Mouse (Mus musculus) adrenal gland, postnatal 25 days (tissue): ENCODE measurements at regions not wholly inside any gene's neighbourhood (a gene's known extent, or its start where the extent isn't known, plus 50 kb on each side); places are given as distances from the start of the nearest gene placed in this dataset.
"Not testable (repeated sequence)": the region's sequence is repeated elsewhere in the genome, so short reads cannot be mapped to it uniquely, and the experiment has no call there.

ENCODE experiments used
- DNase-seq: peaks from one replicate; pipeline ENCODE4 v3.0.0; 2021; ENCODE audit warnings: mixed read lengths

DNA sequence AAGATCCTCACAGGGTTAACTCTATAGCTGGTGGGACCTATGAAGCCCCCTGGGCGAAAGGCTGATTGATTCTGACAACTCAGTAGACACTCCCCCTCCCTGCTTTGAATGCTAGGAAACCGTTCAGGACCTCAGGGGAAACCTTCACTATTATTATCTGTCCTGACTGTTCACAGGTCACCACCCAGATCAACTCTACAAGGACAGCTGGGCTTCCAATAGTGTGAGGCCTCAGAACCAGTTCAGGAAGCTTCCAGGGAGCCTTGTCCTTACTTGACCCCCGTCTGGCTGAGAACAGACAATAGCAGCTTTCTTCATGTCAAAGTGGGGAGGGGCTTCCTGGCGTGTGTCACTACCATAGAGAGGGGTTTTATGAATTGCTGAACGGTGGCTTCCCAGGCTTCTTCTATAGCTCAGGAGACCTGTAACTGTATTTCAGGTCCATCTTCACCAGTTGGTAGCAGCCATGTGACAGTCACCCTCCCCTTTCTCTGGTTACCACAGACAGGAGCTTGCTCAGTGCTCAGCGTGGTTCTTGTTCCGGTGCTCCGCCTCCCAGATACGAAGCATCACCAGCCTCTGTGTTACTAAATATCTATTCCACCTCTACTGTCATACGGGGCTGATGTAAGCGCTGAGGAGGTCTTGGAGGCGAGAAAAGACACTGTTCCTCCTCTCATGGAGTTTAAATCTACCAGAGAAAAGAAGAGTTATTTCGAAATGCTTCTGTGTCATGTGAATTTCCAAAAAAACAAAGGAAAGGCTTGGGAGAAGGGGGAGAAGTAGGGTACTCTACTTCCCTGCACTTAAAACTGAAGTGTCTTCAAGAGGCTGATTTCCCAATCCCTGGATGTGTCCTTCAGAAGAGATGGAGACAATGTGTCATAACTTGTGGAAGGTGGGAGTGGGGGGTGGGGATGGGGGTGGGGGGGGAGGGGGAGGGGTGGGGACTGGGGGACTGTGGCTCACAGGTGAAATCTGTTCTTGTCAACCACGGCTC lies 96.9 kb downstream of the Vcpkmt start:
- DNase-seq: peak; percentile 24

DNA sequence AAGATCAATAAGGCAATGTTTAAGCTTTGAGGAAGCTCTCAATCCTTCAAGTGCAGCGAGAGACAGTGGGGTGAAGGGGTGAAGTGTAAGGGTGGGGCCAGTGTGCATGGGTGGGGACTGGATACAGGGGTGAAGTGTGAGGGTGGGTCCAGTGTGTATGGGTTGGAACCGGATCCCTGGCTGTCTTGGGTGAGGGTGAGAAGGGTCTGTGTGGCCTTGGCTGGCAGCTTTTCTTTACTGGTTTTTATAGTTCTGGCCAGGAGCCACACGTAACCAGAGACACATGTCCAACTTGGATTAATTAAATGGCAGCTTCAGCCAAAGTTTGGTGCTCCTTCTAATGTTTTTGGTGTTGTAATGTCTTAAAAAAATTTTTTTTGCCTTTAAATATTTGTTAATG lies 101.4 kb downstream of the Vcpkmt start:
- DNase-seq: no peak

DNA sequence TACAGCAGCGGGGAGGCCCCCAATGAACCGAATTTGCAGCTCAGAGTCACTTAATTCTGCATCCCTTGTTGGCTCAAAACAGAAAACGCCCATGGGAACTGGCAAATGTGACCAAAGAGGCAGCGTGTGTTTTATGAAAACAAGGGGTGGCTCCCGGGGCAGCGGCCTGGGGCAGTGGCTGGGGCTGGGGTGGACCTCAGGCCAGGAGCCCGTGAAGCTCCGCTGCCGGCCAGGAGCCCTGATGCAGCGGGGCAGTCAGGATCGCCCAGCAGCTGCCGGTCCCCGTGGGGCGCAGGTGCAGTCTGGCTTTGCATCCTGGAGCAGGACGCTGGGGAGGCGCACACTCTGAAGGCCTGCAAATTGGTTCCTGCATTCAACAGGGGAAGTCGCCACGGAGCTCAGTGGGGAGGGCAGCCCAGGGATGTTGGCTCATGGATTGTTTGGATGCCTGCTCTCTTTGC lies 104.4 kb upstream of the Gm9887 start:
- no peak for DNase-seq

DNA sequence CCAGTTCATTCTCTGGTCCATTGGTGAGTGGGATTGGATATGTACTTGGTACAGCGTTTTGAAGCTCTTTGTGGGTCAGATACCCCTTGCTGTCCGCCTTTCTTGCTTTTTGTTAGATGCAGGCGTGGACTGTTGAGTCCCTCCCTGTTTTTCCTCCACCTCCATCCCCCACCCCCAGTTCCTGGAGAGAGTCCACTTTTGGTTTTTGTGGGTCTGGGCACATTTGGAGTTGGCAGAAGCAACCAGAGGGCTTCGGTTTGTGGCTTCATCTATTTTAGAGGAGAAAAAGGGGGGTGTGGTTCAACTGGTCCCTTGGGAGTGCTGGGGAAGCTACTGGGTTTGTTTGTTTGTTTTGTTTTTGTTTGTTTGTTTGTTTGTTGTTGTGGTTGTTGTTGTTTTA lies 103.9 kb upstream of the Gm9887 start:
- DNase-seq: no peak

DNA sequence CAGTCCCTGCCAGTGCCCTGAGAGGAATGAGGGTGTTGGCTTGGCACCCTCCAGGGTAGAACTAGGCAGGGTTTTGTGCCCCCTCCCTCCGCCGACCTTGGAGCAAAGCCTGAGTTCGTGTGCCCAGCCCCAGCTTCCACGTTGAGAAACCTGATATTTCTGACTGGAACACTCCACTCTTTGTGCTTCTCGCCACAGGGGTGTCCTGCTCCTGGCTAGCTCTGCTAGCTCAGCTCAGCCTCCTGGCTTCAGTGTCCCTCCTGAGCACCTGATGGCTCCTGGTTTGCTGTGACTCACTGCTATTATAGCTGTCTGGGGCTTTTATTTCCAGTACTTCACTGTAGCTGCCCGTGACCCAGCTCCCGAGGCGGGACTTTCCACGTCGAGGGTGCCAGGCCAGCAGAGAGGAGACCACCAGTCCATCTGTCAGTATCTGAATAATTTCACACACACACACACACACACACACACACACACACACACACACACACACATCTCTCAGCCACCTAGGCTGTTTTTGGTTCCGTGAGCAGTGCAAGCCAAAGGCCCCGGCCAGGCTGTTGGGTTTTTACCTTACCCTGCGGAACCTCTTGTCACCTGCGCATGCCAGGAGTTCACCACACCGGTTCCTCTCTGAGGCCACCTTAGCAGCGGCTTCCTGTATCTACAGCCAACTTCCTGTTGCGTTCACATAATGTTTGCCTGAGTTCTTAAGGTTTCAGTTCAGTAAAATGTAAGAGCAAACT lies 102.8 kb upstream of the Gm9887 start:
- DNase-seq: peak; percentile 42

DNA sequence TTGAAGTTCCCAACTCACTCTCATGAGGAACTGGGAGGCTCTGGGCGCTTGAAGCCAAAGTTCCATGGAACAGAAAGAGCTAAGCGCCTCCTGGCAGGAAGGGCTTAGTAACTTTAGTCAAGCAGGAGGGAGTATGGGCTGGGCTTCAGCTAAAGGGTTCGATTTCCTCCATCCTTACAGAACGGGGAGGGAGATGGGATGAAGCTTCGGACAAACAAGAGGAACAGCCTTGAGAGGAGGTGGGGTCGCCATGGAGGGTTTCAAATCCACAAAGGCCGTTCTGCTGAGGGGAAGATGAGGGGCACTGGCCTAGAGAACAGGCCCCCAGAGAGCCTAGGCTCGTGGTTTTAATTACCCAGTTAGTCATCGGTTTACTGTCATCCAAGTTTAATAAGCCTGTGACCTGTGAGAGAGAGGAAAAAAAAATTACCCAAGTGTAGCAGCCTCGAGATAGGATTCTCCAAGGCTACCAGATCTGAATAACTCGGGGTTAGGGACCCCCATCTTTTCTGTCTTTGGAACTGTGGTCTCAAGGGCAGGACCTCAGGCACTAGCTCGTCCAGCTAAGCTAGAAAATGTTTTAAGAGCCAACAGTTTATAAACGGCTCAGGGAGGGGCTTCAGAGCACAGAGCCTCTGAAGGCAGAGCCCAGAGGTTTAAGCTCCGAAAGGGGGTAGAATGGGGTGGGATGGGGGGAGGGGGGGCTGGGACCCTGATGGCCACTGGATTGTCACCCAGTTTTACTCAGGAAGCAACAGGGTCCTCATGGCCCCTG lies 102.1 kb upstream of the Gm9887 start:
- no peak for DNase-seq

DNA sequence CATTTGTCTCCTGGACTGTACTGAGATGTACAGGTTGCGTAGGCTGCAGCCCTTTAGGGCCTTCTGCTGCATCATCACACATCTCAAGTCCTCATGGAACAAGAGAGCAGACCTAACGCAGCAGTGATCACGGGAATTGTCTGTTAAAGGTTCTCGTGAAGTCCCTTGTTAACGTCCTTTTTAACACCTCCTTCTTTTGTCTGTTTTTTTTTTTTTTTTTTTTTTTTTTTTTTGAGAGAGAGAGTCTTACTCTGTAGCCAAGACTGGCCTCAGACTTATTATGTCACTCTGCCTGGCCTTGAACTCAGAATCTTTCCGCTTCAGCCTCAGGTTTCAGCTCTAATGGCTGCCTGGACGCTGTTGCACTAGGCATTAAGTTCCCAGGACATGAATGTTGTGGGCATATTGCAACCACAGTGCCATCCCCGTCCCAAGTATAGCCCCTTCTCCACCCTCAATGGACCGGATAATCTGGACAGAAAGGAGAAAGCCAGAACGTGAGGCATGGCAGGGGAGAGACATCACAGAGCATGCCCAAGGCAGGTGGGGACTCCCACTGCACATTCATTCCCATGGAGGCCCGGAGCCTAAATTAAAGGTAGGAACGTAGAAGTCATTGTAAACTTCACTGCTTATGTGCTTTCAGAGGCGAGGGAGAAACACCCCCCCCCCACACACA lies 101.3 kb upstream of the Gm9887 start:
- no peak for DNase-seq

DNA sequence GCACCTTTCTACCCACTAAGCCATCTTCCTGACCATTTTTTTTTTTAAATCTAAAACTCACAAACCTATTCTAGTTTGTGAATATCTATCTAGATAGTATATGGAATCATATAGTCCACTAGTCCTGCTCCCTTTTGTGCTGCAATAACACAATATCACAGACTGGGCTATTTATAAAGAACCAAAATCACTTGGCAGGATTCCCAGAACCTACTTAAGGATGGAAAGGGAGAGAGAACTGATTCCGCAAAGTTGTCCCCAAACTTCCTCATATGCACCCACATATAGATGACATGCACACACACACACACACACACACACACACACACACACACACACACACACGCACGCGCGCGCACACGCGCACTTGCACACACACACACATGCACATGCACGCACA lies 100.7 kb upstream of the Gm9887 start:
- no peak for DNase-seq

DNA sequence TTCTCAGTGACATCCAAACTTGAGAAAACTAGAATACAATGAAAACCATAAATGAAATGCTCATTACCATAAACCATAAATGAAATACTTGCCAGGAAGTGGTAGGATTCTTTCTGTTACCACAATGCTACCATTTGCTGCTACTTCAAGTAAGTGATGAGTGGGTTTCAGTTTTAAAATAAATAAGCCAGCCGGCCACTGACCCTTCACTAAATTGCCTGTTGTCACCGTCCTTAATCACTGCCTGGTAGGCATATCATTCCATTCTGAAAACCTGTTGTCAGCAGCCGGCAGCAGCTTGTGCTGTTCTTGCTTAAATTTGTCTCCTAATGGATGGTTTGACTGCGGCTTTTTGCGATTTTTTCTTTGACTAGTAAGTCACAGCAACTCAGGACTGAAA lies 99.6 kb upstream of the Gm9887 start:
- no peak for DNase-seq

DNA sequence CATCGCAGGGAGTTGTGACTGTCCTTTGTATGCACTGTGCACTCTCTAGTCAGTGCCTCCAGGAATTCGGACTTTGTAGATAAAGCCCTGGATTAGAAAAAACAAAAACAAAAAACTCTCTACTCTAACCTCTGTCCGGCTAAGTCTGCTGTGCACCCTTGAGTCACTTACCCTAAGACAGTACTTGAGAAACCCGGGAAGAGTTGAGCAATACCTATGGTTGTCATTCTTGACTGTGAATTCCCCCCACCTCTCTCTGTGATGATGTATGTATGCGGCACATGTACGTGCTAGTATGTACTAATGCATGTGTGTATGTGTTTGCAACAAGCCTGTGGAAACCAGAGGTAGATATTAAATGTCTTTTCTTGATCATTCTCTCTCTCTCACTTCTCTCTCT lies 96.7 kb upstream of the Gm9887 start:
- DNase-seq: no peak

DNA sequence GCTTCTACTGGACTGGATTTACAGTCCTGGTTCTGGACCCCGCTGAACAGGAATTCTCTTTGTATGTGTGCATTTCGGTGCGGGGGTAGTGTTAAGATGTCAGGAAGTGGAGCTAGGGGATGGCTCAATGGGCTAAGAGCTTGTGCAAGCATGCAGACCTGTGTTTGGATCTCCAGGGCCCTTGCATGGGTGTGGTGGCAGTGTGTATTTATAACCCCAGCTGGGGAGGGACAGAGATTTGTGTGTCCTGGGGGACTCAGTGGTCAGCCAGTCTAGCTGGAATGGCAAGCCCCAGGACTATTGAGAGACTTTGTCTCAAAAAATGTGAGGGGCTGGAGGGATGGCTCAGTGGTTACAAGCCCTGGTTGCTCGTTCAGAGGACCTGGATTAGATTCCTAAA lies 95.1 kb upstream of the Gm9887 start:
- DNase-seq: no peak

DNA sequence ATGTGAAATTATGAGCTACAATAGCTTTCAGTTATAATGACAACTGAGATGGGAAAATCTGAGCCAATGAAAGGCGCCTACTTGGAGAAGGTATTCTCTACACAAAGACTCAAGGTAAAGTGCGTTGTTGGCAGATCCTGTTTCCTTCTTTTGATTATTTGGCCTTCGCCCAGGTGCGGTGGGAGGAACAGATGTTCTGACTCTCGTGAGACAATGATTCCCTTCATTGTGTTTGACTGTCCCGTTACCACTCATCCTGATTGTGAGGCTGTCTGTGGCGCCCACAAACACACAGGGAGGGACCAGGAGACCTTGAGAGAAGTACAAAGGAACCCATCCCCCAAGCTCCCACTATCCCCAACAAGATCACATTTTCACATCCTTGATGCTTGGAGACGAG lies 92.6 kb upstream of the Gm9887 start:
- no peak for DNase-seq

DNA sequence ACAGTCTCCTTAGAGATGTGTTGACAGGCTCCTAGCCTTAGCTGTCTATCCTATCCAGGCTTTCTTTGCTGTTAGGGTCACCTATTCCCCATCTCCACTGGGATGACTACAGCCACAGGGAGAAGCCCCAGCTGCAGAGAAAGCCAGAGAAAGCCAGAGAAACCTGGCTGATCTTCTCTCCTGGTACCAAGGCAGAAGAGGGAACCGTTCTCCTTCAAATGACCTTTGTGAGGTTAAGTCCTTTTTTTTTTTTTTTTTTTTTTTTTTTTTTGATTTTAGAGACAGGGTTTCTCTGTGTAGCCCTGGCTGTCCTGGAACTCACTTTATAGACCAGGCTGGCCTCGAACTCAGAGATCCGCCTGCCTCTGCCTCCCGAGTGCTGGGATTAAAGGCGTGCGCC lies 91.1 kb upstream of the Gm9887 start:
- not testable (repeated sequence) for DNase-seq

DNA sequence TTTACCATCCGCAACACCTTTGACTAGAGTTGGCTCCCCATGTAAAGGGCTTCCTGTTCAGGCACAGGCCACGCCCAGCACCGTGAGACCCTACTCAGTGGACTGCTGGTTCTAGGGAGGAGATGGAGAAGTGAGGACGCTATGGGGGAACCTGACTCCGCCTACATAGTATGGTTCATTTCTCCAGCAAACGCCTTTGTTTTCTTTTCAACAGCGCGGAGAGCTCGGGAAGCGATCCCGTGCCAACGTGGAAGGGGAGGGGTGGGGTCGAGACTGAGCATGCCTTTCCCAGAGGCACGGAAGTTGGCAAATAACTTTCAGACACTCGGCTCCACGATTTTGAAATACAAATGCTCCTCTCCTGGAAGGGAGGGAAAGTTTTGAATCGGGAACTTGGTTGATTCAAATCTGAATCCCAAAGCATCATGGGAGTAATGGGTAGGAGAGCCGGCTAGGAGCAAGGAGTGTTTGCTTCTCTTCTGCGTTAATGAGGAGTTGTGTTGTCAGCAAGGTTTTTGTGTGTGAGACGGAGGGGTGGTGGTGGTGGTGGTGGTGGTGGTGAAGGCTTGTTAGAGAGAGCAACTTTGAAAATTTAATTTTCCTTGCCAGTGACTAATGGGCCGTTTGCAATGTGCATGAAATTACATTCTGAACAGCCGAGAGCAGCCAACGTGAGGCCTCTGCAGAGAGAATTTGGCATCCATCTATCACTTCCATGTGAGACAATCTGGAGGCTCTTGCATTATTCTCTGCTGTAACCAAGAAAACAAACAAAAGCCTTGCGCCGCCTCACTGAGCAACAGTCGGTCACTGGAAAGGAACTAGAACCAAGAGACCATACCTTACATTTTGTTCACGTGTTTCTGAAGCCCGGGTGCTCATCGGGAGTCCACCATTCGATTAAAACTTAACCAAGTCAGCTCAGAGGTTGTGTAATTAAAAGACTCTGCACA lies 89.9 kb upstream of the Gm9887 start:
- DNase-seq: peak; percentile 37

DNA sequence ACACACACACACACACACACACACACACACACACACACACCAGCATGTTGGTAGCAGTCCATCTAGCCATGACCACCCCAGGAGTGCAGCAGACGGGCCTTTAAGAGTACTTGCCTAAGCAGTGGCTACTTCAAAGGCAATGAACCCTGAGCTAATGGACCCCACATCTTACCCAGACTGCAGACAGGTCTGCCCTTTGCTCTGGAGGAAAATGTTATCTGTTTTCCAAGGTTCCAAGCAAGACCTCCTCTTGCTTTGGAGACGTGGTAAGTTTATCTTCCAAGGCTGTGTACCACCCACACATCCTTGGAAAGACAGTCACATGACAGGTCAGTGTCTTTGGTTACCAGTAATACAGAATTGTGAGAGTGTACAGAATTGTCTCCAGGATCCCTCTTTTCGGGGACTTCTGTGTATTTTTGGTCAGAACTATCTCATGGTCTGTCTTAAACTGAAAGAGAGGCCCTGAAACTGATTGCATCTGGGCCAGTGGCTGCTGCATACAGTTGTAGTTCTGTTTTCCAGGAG lies 88.4 kb upstream of the Gm9887 start:
- no peak for DNase-seq

DNA sequence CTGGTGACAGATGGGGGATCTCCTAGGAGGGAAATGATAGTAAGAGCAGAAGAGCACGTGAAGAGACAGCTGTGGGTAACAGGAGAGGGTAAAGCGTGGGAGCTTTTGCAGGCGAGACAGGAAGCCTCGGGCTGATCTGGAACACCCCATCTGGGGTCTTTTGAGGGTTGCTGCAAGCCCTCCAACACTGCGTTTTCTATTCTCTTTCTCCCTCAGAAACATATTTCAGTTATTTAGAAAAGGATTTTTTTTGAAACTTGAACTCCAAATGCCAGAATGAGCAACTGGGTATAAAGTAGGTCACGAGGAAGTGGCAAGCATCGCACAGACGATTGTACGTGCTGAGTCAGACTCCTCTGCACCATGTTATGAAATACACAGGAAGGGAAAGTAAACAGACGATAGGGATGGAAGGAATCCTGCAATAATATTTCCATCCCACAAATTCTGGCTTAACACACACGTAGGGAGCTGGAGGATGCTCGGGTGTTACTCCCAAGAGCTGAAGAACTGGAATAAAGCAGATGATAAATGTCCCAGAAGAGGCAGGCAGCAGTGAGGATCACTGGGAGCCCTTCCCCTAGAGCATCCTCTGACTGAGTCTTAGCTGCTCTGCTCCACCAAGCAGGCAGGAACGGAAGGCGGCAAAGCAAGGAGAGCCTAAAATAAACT lies 86.0 kb upstream of the Gm9887 start:
- DNase-seq: no peak

DNA sequence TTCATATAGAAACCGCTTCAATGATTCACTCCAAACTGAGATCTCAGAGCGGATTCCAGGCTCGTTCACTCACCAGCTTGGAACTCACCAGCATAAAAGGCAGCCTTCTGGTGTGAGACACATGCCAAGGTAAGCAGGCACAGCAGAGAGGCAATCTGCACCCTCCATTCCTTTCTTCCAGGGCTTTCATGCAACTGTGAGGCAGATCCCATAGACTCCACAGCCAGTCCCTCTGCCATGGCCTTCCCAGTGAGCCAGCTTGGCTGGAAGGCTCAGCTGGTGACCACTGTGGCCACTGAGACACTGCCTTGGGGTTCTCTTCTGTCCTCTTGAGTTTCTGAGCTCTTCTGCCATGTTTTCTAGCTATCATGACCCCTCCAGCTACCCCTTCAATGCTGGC lies 84.5 kb upstream of the Gm9887 start:
- DNase-seq: no peak

DNA sequence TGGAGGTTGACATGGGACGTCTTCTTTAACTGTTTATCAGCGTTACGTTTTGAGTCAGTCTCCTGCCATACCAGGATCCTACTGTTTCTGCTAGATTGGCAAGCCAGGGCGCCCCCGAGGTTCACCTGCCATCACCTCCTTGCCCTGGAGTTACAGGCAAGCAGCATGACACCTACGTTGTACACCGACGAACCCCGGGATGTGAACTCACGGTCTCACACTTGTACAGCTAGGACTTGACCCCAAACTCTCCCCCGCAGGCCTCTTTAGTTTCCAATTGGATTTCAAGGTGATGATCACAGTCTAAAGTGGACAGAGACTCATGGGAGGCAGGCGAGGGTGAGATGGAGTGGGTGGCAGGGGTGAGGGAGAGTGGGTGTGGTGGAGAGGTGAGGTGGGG lies 83.9 kb upstream of the Gm9887 start:
- DNase-seq: no peak

DNA sequence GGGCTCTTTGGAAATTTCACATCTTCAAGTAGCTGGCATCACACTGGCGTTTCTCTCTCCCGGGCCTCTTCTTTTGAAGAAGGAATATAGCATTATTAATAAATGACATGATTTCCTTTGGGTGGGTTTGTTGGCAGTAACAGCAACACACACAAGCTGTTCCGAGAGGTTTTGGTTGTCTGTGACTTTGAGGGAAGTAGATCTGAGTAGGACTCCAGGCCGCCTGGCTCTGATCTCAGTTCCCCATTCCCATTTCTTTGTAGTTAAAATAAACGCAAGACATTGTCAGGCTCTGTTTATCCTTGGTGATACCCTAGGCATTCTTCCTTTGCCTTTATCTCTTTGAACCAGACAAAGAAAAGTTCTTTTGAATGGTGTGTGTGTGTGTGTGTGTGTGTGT lies 83.3 kb upstream of the Gm9887 start:
- no peak for DNase-seq

DNA sequence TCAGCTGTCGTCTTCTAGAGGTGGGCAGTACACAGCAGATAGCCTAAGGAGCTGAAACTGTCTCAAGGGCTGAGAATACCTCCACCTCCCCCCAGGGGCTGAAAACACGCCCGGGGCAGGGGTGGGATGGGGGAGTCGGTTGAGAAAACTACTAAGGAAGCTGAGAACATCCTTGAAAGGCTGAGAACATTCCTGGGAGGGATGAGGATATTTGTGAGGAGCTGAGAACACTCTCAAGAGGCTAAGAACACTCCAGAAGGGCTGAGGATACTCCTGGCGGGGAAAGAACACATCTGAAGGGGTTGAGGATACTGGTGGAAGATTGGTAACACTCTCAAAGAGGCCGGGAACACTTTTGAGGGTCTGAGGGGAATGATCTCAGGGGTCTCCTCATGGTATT lies 81.3 kb upstream of the Gm9887 start:
- DNase-seq: no peak
